Mouse (Mus musculus): Measurements from ENCODE around the gene Tmem8b.

The Tmem8b gene

GRCm38 (mm10) chr4:43713652-43714219, 45.0 kb downstream of the Tmem8b start:
- DNase-seq (ENCODE audit: low spot score in 2 of 2): no peak

GRCm38 (mm10) chr4:43720491-43721228, 51.9 kb downstream of the Tmem8b start:
- no peak for DNase-seq (ENCODE audit: low spot score in 2 of 2)

- DNase-seq (ENCODE audit: low spot score in 2 of 2): no peak
Observed at GRCm38 (mm10) chr4:43722191-43722590, 53.4 kb downstream of the Tmem8b start.

- DNase-seq (ENCODE audit: low spot score in 2 of 2): no peak
Observed at GRCm38 (mm10) chr4:43724764-43725163, 56.0 kb downstream of the Tmem8b start.

- no peak for DNase-seq (ENCODE audit: low spot score in 2 of 2)
Observed at GRCm38 (mm10) chr4:43726228-43726993, 57.6 kb downstream of the Tmem8b start.

GRCm38 (mm10) chr4:43726995-43727394, 58.2 kb downstream of the Tmem8b start, which contains the start of gene Hrct1:
TSS of gene Hrct1 (plus strand) at chr4:43727188.
- no peak for DNase-seq (ENCODE audit: low spot score in 2 of 2)

GRCm38 (mm10) chr4:43727718-43728575, 59.2 kb downstream of the Tmem8b start:
- no peak for DNase-seq (ENCODE audit: low spot score in 2 of 2)

GRCm38 (mm10) chr4:43728576-43728954, 59.8 kb downstream of the Tmem8b start:
- DNase-seq (ENCODE audit: low spot score in 2 of 2): no peak

GRCm38 (mm10) chr4:43729126-43729525, 60.4 kb downstream of the Tmem8b start:
- no peak for DNase-seq (ENCODE audit: low spot score in 2 of 2)

- no peak for DNase-seq (ENCODE audit: low spot score in 2 of 2)
Observed at GRCm38 (mm10) chr4:43729794-43730550, 61.2 kb downstream of the Tmem8b start, which contains the start of gene Spaar. TSS of gene Spaar (plus strand) at chr4:43730034.

GRCm38 (mm10) chr4:43730750-43731297, 62.1 kb downstream of the Tmem8b start:
- DNase-seq (ENCODE audit: low spot score in 2 of 2): no peak

GRCm38 (mm10) chr4:43732171-43732570, 63.4 kb downstream of the Tmem8b start:
- no peak for DNase-seq (ENCODE audit: low spot score in 2 of 2)

GRCm38 (mm10) chr4:43733186-43733585, 64.4 kb downstream of the Tmem8b start:
- no peak for DNase-seq (ENCODE audit: low spot score in 2 of 2)

GRCm38 (mm10) chr4:43737144-43737543, 68.4 kb downstream of the Tmem8b start:
- no peak for DNase-seq (ENCODE audit: low spot score in 2 of 2)

GRCm38 (mm10) chr4:43738989-43739674, 70.4 kb downstream of the Tmem8b start:
- no peak for DNase-seq (ENCODE audit: low spot score in 2 of 2)

- DNase-seq (ENCODE audit: low spot score in 2 of 2): no peak
Observed at GRCm38 (mm10) chr4:43741526-43741925, 72.8 kb downstream of the Tmem8b start.
